Mouse (Mus musculus): ENCODE measurements around the gene Zfp444.

DNA sequence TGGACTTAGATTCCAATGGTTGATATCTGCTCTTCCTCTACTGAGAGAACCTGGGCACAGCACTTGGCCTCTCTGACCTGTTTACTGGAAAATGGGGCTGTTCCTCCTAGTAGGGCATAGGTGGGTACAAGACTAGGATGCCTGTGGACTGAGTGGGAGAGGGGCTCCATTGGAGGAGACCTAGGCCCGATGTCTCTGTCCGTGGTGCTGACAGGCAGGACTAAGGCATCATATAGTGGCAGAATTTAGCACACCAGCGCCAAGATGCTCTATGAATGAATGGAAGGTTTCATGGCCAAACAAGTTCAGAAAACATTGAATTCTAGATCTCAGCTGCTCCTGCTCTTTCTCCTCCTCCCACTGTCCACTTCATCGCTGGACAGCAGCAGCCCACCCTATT lies 41.7 kb upstream of the Zfp444 start:
- TF ChIP-seq CTCF (IDR thresholded peaks at IDR 0.05) (no peak), EP300 (IDR thresholded peaks at IDR 0.05; ENCODE audit: insufficient read depth, low read depth, low read length) (no peak), POLR2A (IDR thresholded peaks at IDR 0.05; ENCODE audit: insufficient read depth, low read depth, low read length) (no peak)

Measured in heart, adult 2 months (tissue).